Mouse (Mus musculus) embryonic stem cell, embryonic (primary cell): ENCODE measurements at regions not wholly inside any gene's neighbourhood (a gene's known extent, or its start where the extent isn't known, plus 50 kb on each side); places are given as distances from the start of the nearest gene placed in this dataset.

ENCODE experiments used
- CTCF ChIA-PET, 4 experiments: fragments of 300-600 bp in 2 of 4; fragments of 350-600 bp in 2 of 4; sonication (Branson Sonifier 250); formaldehyde crosslinking; loops; one replicate each; lab custom pipeline; 2022; ENCODE audit warnings: inconsistent platforms in 2 of 4; lab: Charles Lee
- POLR2A ChIA-PET, 4 experiments: fragments of 300-600 bp in 2 of 4; fragments of 350-600 bp in 2 of 4; sonication (Branson Sonifier 250); formaldehyde crosslinking; loops; one replicate each; lab custom pipeline; 2022; ENCODE audit warnings: antibody characterized with exemption in 4 of 4, inconsistent platforms in 1 of 4; lab: Charles Lee

- ChIA-PET CTCF (no interaction called here), POLR2A (interaction anchor here in 1 of 4 experiments (0.7 to 1.6 kb wide), 3 partner anchors 9 to 43 kb away, joined by 3 to 7 read pairs (median 4); no protein-coding TSS in a partner anchor)
Measured at GRCm38 (mm10) chrX:163812431-163812830, 51.3 kb upstream of the Rnf138rt1 start.

DNA sequence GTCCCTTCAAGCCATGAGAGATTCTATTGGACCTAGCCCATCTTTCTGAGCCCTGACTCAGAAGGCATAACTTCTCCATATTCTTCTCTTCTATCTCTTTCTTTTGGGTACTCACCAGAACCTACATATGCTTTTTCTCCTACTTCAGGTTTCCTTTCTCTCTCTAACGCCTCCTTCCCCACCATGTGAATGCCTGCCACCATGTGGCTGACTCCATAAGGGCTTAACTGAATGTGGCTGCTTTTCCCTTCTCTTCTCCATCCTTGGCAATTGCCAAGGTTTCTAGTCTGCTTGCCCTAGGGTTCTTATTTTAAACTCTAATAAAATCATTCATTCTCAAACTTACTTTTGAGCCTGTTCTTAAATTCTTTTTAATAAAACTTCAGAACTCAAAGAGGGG, 53.7 kb upstream of the Rnf138rt1 start:
- ChIA-PET POLR2A (no interaction called here), CTCF (no interaction called here)

DNA sequence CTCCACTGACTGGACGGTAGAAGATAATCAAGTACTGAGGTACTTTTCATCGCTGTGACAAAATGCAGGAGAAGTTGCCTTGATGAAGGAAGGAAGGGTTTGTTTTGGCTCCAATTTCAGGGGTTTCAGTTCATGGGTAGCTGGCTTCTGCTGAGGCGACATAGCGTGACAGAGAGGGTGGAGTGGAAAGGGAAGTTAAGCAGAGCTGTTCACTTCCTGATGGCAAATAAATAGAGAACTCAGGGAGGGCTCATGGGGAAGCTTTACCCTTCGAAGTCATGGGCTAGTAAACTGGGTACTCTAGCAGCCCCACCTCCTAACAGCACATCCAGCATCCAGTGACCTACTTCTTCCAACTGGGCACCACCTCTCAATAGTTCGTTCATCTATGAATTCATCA, 61.2 kb upstream of the Rnf138rt1 start:
- CTCF ChIA-PET, result no interaction called here
- POLR2A ChIA-PET, result no interaction called here

DNA sequence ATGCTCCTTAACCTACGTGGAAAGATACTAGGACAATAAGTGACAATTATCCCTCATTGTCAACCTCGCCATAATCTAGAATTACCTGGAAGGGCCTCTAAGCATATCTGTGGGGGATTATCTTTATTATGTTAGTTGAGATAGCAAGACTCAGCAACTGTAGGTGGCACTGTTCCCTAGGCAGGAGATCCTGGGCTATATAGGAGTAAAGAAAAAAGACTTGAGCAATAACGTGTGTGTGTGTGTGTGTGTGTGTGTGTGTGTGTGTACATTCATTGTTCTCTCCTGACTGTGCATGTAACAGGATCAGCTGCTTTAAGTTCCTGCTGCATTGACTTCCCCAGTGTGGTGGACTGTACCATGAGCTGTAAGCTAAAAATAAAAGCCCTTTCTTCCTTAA, 66.3 kb upstream of the Rnf138rt1 start:
- POLR2A ChIA-PET, result interaction anchor here in 1 of 4 experiments (0.9 to 1.5 kb wide), 3 partner anchors 10 to 81 kb away, joined by 3 read pairs; partner anchors contain the start of gene Ap1s2
- CTCF ChIA-PET, result interaction anchor here in 2 of 4 experiments (0.5 to 1.2 kb wide), 3 partner anchors 43 to 86 kb away, joined by 3 to 7 read pairs (median 3); no protein-coding TSS in a partner anchor

GRCm38 (mm10) chrX:163845408-163845807, 63.4 kb upstream of the Ap1s2 start:
- POLR2A ChIA-PET, result interaction anchor here in 1 of 4 experiments (1.1 kb wide), 1 partner anchor 19 kb away, joined by 3 read pairs; no protein-coding TSS in a partner anchor
- CTCF ChIA-PET, result no interaction called here

DNA sequence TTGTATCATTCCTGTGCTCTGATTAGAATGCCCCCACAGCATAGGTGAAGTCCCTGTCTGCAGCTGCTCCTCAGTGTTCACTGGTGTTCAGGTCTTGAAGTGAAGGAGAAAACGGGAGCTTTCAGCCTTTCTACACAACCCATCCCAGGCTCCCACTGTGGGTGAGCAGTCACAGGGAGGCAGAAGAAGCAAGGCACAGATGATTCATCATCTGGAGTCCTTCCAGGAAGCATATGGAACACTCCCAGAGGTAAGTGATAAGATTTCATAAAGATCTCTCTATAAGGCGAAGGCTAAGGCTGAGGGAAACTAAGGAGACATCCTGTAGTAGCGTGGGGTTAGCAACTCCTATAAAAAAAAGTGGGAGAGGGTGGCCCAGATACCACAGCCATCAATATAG, 61.9 kb upstream of the Ap1s2 start:
- POLR2A ChIA-PET, result interaction anchor here in 1 of 4 experiments (1.2 kb wide), 1 partner anchor 22 kb away, joined by 4 read pairs; no protein-coding TSS in a partner anchor
- CTCF ChIA-PET, result no interaction called here

- ChIA-PET CTCF (interaction anchor here in 1 of 4 experiments (0.7 kb wide), 1 partner anchor 60 kb away, joined by 3 read pairs; no protein-coding TSS in a partner anchor), POLR2A (interaction anchor here in 1 of 4 experiments (1.4 to 1.5 kb wide), 2 partner anchors 10 to 21 kb away, joined by 3 read pairs; no protein-coding TSS in a partner anchor)
Measured at GRCm38 (mm10) chrX:163847651-163848050, 61.2 kb upstream of the Ap1s2 start.

DNA sequence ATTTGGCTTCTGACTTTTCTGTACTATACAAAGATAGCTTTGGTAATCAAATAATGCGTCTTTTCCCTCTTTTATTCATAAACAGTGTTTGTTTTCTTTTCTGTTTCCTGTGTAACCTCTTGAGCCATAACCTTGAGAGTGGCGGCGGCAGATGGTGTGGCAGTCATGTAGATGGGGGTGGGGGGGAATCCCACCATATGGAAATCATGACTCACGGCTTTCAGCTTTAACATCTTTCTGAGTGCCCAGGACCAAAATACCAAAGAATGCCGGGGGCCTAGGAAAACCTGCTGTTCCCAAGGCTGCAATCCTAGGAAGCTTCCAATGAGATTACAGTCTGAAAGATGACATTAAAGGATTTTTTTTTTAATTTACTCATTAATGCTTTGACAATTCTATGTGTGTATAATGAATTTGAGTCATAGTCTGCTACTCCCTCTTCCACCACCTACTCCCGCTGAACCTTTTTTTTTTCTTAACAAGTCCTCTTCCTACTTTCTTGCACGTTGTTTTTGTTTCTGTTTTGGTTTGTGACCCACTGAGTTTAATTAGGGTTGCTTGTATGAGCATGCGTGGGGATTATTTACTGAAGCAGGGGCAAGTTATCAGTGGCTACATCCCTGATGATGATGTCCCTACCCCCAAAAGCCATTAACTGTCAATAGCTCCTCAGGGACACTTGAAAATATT, 60.2 kb upstream of the Ap1s2 start:
- CTCF ChIA-PET, result no interaction called here
- POLR2A ChIA-PET, result interaction anchor here in 1 of 4 experiments (1.4 to 1.5 kb wide), 2 partner anchors 9 to 20 kb away, joined by 3 read pairs; no protein-coding TSS in a partner anchor

DNA sequence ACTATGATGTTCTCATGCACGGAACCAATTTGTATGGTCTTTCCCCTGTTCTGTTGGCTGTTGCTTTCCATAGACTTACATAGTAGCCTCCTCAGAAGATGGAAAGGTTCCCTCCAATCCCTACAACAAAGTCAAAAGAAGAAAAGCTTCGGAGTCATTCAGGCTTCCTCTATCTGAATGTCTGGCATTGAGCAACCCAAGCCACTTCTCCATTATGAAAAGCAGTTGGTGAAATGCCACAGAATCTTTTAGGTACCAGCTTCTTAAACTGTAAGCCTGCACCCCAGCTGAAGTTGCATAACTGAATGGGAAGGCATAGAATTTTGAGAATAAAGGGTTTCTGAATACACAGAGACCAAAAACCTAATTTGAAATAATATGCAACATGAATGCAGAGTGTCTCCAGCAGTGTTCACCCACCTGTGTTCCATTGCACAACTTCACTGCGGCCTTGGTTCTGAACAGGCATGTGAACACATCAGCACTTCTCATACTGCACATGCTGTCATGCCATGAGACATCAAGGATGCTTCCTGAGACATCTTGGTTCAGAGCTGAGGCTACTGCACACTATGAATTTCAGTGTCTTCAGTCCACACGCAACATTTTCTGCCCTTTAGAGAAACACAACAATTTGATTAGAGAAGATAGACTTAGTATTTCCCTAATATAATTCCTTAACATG, 57.8 kb upstream of the Ap1s2 start:
- CTCF ChIA-PET, result no interaction called here

GRCm38 (mm10) chrX:163858494-163858893, 50.3 kb upstream of the Ap1s2 start:
- ChIA-PET CTCF (no interaction called here), POLR2A (interaction anchor here in 2 of 4 experiments (0.6 to 2.4 kb wide), 16 partner anchors 10 to 1099 kb away, joined by 3 to 29 read pairs (median 4); partner anchors contain the start of gene Ap1s2 (in 1 of the 2))

More for the DNA sequence above, 57.8 kb upstream of the Ap1s2 start:
- POLR2A ChIA-PET, result no interaction called here
